Mouse (Mus musculus): ENCODE measurements around the gene Tlx1. TPM values are rescaled to one million over a fixed set of nuclear protein-coding genes. Genes with fewer than 3 reads are reported as not detected.

The Tlx1 gene
- polyA plus RNA-seq, 1 experiment from 2014 or later = not detected

DNA sequence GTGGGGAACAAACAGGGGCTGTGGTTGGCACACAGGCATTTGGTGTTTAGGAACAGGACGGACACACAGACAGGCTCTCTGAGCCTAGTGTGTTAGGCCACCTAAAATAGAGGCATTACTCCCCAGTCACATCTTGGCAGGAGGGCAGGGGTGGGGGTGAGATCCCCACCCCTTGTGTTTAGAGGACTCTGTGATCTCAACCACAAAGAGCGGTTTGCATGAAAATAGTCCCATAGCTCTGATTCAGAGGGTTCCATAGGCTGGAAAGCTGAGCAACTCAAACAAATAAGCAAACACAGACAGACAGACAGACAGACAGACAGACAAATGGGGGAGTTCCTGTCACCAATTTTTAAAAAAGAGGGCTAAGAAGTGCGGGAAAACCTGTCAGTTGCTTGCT, 7.9 kb upstream of the Tlx1 start:
- no peak overlapping the region for H3K4me2 ChIP-seq (ENCODE audit: low read depth, low read length)
- H3K9ac ChIP-seq (ENCODE audit: low read length) = no peak overlapping the region
- no peak overlapping the region for H3K27ac ChIP-seq (ENCODE audit: low read length)
- no peaks in the 10 kb centered on the region for H3K36me3 ChIP-seq (ENCODE audit: control insufficient read depth, insufficient read depth, low read length)
- H3K4me1 ChIP-seq (replicated peaks; ENCODE audit: control insufficient read depth, insufficient read depth, low read length) = no peaks in the 10 kb centered on the region
- 9% methylated on average over 3 of the region's 3 CpGs for WGBS
- no peaks in the 10 kb centered on the region for H3K9me3 ChIP-seq (ENCODE audit: control insufficient read depth, low read length)
- peaks cover 93% of the 10 kb centered on the region for H3K27me3 ChIP-seq (ENCODE audit: control insufficient read depth, insufficient read depth, low read depth, low read length)
- no peak overlapping the region for H3K4me3 ChIP-seq (ENCODE audit: low read length)
- no peak for ATAC-seq (ENCODE audit: low read depth)

DNA sequence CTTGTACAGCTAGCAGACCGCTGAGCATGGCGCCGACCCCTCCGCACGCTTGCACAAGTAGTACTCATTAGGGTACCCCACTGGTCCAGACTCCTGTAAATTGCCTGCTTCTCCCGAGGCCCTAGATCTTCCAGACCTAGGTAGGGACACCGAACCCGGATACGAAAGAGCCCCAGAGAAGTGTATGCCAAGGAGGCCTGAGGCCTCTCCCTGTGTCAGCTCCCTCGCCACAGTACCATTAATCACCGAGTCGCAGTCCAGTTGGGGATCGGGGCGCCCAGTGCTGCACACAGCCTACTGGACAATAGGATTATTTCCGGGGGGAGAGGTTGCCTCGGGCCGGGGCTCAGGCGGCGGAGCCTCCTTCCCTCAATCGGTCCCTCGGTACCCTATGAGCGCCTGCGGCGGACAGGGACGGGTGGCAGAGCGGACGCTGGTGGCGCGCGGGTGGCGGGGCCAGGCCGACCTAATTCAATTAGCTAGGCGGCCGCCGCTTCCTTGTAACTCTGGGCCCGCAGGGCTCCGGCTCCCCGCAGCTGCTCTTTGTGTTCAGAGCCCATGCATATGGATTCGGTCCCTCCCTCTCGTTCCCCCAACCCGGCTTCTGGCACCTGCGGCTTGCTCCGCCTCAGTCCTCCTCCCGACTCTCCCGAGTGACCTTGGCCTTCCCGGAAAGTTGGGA, 7.1 kb upstream of the Tlx1 start:
- no peak overlapping the region for H3K27ac ChIP-seq (ENCODE audit: low read length)
- H3K9me3 ChIP-seq (ENCODE audit: control insufficient read depth, low read length) = no peaks in the 10 kb centered on the region; the same call in 1 of the 2 replicates
- ATAC-seq (ENCODE audit: low read depth) = no peak
- 0 out of 2 replicates have a peak overlapping the region, but pooled peaks have one; percentile 7 for H3K4me3 ChIP-seq (ENCODE audit: low read length)
- WGBS = under 1% methylated on average over 39 of the region's 46 CpGs
- H3K4me2 ChIP-seq (ENCODE audit: low read depth, low read length) = no peak overlapping the region
- no peak overlapping the region for H3K9ac ChIP-seq (ENCODE audit: low read length)
- H3K4me1 ChIP-seq (replicated peaks; ENCODE audit: control insufficient read depth, insufficient read depth, low read length) = no peaks in the 10 kb centered on the region
- no peaks in the 10 kb centered on the region for H3K36me3 ChIP-seq (ENCODE audit: control insufficient read depth, insufficient read depth, low read length)
- H3K27me3 ChIP-seq (ENCODE audit: control insufficient read depth, insufficient read depth, low read depth, low read length) = peaks cover 99% of the 10 kb centered on the region

DNA sequence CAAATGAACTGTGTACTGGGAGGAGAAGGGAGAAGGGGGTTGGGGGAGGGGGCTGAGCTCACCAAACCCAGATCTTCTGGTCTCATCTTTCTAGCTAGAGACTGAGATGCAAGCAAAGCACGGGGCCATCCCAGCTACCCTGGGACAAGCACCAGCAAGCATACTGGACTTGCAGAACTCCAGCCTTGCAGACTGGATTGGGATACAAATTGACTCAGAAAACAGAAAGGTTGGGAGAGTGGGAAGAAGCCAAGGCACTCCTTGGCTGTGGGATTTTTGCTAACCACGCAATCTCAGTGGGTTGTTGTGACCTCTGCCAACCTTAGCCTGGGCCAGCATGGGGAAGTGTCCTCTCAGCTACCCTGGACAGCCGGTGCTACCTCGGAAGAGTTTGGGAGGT, 3.4 kb upstream of the Tlx1 start:
- no peak overlapping the region for H3K9ac ChIP-seq (ENCODE audit: low read length)
- peaks cover 11% of the 10 kb centered on the region for H3K4me1 ChIP-seq (replicated peaks; ENCODE audit: control insufficient read depth, insufficient read depth, low read length)
- H3K27ac ChIP-seq (ENCODE audit: low read length) = no peak overlapping the region
- ATAC-seq (ENCODE audit: low read depth) = no peak
- H3K4me2 ChIP-seq (ENCODE audit: low read depth, low read length) = no peak overlapping the region
- 3% methylated on average over 4 of the region's 4 CpGs for WGBS
- H3K4me3 ChIP-seq (ENCODE audit: low read length) = no peak overlapping the region
- no peaks in the 10 kb centered on the region for H3K36me3 ChIP-seq (ENCODE audit: control insufficient read depth, insufficient read depth, low read length)
- no peaks in the 10 kb centered on the region; the same call in 1 of the 2 replicates for H3K9me3 ChIP-seq (ENCODE audit: control insufficient read depth, low read length)
- H3K27me3 ChIP-seq (ENCODE audit: control insufficient read depth, insufficient read depth, low read depth, low read length) = peaks cover 95% of the 10 kb centered on the region

DNA sequence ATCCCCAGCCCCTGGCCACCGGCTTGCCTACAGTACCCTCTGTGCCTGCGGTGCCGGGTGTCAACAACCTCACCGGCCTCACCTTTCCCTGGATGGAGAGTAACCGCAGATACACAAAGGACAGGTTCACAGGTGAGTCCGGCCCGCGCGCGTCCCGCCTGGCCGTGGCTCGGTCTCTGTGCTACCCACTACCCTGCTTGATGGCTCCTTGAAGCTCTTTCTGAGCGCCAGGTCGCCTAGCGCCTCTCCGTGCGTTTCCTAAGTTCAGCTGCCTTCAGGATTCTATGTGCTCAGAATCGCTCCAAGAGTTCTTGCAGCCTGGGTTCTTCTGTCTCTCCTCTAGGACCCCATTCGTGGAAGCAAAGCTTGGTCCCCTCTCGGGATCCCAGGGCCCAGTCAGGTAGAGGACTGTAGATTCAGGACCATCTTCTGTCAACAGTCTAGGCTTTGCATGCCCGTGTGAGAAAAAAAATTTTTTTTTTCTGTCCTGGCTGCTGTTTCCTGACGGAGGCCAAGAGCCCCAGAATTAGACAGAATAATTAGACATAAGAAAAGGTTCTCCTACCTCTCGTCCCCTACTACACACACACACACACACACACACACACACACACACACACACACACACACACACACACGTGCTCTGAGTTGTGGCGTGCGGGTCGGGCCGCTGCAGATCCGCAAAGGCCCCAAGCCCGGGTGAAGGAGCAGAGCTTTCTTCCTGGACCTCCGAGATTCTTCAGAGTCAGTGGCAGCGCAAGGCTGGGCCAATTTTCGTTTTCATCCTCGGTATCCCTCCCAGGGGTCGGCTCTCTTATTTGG, 1.1 kb downstream of the Tlx1 start:
- ATAC-seq (ENCODE audit: low read depth) = no peak
- peak overlapping the region; percentile 30; the same call in 1 of the 2 replicates for H3K4me3 ChIP-seq (ENCODE audit: low read length)
- no peak overlapping the region for H3K9ac ChIP-seq (ENCODE audit: low read length)
- H3K9me3 ChIP-seq (ENCODE audit: control insufficient read depth, low read length) = no peaks in the 10 kb centered on the region; the same call in 1 of the 2 replicates
- 4% methylated on average over 36 of the region's 36 CpGs for WGBS
- H3K27me3 ChIP-seq (ENCODE audit: control insufficient read depth, insufficient read depth, low read depth, low read length) = peaks cover 95% of the 10 kb centered on the region
- no peaks in the 10 kb centered on the region for H3K36me3 ChIP-seq (ENCODE audit: control insufficient read depth, insufficient read depth, low read length)
- H3K4me2 ChIP-seq (ENCODE audit: low read depth, low read length) = 0 out of 2 replicates have a peak overlapping the region, but pooled peaks have one; percentile 39
- peaks cover 11% of the 10 kb centered on the region for H3K4me1 ChIP-seq (replicated peaks; ENCODE audit: control insufficient read depth, insufficient read depth, low read length)
- no peak overlapping the region for H3K27ac ChIP-seq (ENCODE audit: low read length)

DNA sequence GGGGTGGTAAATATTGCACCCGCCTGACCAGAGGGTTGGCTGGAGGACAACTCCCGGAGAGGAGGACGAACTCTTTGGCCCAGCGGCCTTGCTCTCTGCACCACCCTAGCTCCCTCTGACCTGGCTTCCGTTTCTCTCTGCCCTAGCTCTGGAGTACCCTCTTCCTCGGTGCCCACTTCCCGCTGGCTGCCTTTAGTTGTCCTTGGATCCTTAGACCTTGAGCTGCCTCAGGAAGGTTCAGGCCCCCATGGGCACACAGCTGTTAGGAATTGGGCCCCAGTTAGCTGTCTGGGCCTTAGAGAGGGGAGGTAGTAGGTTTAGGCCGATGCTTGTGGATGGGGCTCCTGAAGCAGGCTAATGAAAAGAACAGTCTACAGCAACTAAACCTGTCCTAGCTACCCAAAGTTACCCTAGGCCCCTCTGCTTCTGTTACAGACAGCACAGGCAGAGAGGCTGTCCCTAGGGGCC, 1.7 kb downstream of the Tlx1 start:
- Histone ChIP-seq H3K36me3 (ENCODE audit: control insufficient read depth, insufficient read depth, low read length) (no peaks in the 10 kb centered on the region), H3K27me3 (ENCODE audit: control insufficient read depth, insufficient read depth, low read depth, low read length) (peaks cover 95% of the 10 kb centered on the region), H3K4me3 (ENCODE audit: low read length) (no peak overlapping the region), H3K4me1 (replicated peaks; ENCODE audit: control insufficient read depth, insufficient read depth, low read length) (peaks cover 11% of the 10 kb centered on the region), H3K27ac (ENCODE audit: low read length) (no peak overlapping the region), H3K9ac (ENCODE audit: low read length) (no peak overlapping the region), H3K9me3 (ENCODE audit: control insufficient read depth, low read length) (no peaks in the 10 kb centered on the region; the same call in 1 of the 2 replicates), H3K4me2 (ENCODE audit: low read depth, low read length) (no peak overlapping the region)
- WGBS = 13% methylated on average over 8 of the region's 8 CpGs
- no peak for ATAC-seq (ENCODE audit: low read depth)

DNA sequence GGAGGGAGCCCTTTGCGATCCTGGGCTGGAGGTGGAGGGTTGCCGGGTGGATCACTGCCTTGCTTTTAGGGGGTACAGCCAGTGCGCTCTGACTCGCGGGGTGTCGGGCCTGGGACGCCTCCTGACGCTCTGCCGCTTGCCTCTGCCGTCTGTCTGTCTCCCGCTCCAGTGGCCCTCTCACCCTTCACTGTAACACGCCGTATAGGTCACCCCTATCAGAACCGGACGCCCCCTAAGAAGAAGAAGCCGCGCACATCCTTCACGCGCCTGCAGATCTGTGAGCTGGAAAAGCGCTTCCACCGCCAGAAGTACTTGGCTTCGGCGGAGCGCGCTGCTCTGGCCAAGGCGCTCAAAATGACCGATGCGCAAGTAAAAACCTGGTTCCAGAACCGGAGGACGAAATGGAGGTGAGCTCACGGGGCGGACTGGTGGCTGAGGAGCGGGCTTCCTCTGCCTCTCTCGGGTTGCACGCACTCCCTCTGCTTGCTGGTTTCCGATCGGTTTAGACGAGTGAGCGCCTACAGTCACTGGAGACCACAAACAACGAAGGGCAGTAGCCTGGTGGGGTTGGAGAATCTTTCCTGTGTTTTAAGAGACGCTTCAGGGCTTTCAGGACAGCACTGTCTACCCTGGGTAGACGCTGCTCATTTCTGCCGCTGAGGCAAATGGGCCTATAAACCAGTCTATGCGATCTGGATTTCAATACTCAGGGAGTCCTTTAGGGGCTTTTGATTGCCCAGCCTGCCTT, 3.0 kb downstream of the Tlx1 start:
- Histone ChIP-seq H3K27me3 (ENCODE audit: control insufficient read depth, insufficient read depth, low read depth, low read length) (peaks cover 94% of the 10 kb centered on the region), H3K4me3 (ENCODE audit: low read length) (no peak overlapping the region), H3K4me2 (ENCODE audit: low read depth, low read length) (no peak overlapping the region), H3K36me3 (ENCODE audit: control insufficient read depth, insufficient read depth, low read length) (no peaks in the 10 kb centered on the region), H3K4me1 (replicated peaks; ENCODE audit: control insufficient read depth, insufficient read depth, low read length) (peaks cover 11% of the 10 kb centered on the region), H3K9ac (ENCODE audit: low read length) (no peak overlapping the region), H3K27ac (ENCODE audit: low read length) (no peak overlapping the region), H3K9me3 (ENCODE audit: control insufficient read depth, low read length) (no peaks in the 10 kb centered on the region)
- under 1% methylated on average over 44 of the region's 44 CpGs for WGBS
- no peak for ATAC-seq (ENCODE audit: low read depth)

- H3K27me3 ChIP-seq (ENCODE audit: control insufficient read depth, insufficient read depth, low read depth, low read length) = peaks cover 95% of the 10 kb centered on the region
- 1% methylated on average over 19 of the region's 24 CpGs for WGBS
- no peaks in the 10 kb centered on the region for H3K36me3 ChIP-seq (ENCODE audit: control insufficient read depth, insufficient read depth, low read length)
- H3K4me1 ChIP-seq (replicated peaks; ENCODE audit: control insufficient read depth, insufficient read depth, low read length) = peaks cover 11% of the 10 kb centered on the region
- H3K9ac ChIP-seq (ENCODE audit: low read length) = no peak overlapping the region
- ATAC-seq (ENCODE audit: low read depth) = no peak
- H3K9me3 ChIP-seq (ENCODE audit: control insufficient read depth, low read length) = no peaks in the 10 kb centered on the region
- H3K4me3 ChIP-seq (ENCODE audit: low read length) = no peak overlapping the region
- no peak overlapping the region for H3K27ac ChIP-seq (ENCODE audit: low read length)
- no peak overlapping the region for H3K4me2 ChIP-seq (ENCODE audit: low read depth, low read length)
These were observed 3.5 kb downstream of the Tlx1 start for GRCm38 (mm10) chr19:45154059-45154386.

- Histone ChIP-seq H3K4me3 (ENCODE audit: low read length) (no peak overlapping the region), H3K4me2 (ENCODE audit: low read depth, low read length) (no peak overlapping the region), H3K36me3 (ENCODE audit: control insufficient read depth, insufficient read depth, low read length) (no peaks in the 10 kb centered on the region), H3K27me3 (ENCODE audit: control insufficient read depth, insufficient read depth, low read depth, low read length) (peaks cover 94% of the 10 kb centered on the region), H3K4me1 (replicated peaks; ENCODE audit: control insufficient read depth, insufficient read depth, low read length) (peaks cover 11% of the 10 kb centered on the region), H3K9ac (ENCODE audit: low read length) (no peak overlapping the region), H3K27ac (ENCODE audit: low read length) (no peak overlapping the region), H3K9me3 (ENCODE audit: control insufficient read depth, low read length) (no peaks in the 10 kb centered on the region)
- under 1% methylated on average over 18 of the region's 18 CpGs for WGBS
- no peak for ATAC-seq (ENCODE audit: low read depth)
These were observed 4.0 kb downstream of the Tlx1 start for GRCm38 (mm10) chr19:45154521-45154920.
